Mouse (Mus musculus): ENCODE measurements at regions not wholly inside any gene's neighbourhood (a gene's known extent, or its start where the extent isn't known, plus 50 kb on each side); places are given as distances from the start of the nearest gene placed in this dataset.

DNA sequence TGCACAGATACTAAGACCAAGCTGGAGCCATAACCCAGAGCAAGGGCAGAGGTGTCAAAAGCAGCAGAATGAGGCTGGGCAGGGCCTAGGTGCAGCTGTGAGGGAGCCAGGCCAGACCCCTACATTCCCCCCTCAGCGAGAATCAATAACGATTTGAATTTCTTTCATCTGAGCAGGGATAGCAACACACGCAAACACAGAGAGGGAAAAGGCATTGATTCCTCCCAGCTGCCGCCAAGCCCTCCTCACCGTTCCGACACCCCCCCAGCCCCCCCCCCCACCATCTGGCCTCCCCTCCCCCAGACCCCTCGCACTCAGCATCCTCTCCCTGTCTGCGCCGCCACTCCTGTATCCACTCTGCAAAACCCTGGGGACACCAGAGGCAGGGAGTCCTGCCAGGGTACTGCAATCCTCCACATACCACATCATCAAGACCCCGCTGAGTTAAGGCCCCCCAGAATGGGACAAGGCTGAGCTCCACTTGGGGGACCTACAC, 166.9 kb downstream of the 3100002H09Rik start:
- no peak for DNase-seq

DNA sequence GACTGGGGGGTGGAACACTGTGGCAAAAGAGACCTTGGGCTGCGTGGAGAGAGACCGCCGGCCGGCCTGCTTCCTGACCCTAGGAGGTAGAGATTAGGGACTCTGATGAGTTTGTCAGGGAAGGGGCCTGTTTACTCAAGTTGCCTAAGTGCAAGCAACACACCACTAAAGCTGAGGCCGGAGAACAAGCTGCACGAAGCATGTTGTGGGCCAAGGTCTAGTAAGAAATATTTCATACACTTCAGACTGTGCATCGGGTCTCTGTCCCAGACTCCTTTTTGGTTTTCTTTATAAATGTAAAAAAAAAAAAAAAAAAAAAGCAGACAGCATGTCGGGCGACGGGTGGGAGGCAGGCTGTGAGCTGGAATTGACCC, 167.5 kb downstream of the 3100002H09Rik start:
- no peak for DNase-seq

DNA sequence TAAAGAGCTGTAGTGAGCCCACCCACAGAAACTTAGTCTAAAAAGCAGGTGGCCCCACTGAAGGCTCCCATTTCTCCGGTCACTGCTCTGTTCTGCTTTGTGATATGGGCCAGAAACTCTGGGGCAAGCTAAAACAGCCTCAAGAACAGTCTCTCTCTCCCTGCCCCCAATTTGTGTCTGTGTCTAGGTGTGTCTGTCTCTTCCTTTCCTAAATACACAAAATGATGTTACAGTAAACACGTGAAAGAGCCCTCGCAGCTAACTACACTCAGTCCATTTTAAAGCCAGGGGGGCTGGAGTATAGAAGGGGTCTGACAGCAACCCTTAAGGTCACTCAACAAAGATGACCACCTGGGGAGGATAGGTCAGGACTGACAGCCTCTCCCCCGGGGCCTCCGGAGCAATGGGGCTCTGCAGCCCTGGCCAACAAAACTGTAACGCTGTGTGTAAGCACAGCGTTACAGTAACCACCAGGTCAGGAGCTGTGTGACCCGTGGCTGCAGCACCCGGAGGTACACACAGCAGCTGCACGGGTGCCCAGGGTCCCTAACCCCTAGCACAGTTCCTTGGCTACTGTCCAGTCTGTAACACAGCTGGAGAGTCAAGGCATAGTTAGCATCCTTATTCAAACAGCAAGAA, 168.0 kb downstream of the 3100002H09Rik start:
- no peak for DNase-seq

DNA sequence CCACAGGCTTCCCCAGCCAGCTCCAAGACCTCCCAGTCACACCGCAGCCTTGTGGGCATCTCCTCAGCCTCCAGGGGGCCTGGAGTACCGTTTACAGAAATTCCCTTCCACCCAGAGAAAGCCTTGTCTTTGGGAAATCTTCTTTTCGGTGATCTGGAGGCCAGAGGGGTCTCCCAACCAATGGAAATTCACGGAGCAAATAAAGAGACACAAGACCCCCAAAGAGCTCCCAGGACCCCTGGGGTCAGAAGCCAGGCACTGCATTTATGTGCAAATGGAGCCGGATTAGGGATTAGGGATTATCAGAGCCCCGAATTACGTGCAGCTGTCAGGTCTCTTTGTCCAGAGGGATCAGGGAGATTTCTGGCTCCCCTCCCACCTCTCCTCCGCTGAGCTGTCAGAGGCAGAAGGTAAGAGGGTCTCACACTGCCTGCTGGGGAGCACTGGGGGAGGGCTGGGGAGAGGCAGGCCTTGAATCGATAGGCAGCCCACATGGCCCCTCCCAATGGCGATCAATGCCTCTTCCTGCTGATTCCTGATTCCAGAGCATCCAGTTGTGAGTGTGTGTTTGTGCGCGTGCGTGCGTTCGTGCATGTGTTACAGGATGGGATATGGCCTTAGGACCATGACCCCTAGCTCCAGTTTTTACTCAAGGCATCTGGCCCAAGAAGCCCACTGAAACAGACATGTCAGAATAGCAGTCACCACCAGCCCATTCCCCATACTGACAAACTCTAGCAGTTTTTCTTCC, 168.7 kb downstream of the 3100002H09Rik start:
- no peak for DNase-seq

DNA sequence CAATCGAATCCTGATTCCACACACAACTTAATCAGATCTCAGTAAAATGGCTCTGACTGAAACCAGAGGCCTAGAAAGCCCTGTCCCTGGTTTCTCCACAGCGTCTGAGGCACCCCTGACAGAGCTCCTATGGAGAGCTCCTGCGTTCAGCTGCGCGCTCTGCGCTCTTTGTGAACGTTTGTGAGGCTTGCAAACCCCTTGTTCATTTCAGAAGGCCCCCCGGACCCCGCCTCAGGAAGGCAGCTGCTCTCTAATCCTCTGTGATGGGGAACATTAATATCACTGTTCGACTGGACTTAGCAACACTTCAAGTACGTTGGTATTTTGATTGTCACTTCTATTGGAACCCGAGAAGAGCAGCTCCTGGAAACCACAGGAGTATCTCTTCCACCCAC, 175.6 kb downstream of the 3100002H09Rik start:
- DNase-seq, result no peak

DNA sequence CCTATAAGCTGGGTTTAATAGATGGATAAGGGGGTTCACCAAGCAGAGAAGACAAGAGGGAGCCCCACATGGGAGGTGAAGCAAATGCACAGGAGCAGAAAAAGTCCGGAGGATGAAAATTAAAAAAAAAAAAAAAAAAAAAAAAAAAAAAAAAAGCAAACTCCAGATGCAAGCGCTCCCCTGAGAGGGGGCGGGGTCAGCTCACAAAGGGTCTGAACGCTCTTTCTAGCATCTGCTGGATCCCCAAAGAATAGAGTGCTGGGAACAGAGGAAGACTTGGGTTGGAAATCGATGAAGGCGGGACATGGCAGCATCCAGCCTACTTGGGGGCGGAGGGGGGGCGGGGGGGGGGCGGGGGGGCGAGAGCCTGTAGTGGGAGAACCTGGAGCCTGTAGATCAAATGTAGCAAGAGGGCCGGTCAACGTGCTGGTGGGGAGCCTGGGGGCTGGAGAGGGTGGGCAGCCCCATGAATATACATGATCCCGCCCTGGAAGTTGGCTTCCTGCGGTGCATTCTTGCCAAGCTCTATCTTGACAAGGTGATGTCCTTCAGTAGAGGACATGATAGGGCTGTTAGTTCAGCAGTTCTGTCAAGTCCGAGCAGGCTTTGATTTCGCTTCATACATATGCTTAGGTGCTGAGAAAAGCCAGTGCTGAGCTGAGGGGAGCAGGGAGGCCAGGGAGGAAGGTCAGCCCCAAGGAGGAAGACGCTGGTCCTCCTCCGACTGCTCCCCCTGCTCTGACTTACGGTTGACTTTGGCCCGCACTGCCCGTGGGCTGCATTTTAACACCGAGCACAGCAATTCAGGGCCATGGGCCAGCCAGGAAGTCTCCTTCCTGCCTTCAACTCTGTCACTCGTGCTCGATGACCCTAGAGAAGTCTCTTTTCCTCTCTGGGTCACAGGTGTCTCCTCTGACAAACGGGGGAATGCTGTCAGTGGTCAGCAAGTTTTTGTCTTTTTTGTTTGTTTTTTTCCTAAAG, 176.3 kb downstream of the 3100002H09Rik start:
- DNase-seq, result no peak

DNA sequence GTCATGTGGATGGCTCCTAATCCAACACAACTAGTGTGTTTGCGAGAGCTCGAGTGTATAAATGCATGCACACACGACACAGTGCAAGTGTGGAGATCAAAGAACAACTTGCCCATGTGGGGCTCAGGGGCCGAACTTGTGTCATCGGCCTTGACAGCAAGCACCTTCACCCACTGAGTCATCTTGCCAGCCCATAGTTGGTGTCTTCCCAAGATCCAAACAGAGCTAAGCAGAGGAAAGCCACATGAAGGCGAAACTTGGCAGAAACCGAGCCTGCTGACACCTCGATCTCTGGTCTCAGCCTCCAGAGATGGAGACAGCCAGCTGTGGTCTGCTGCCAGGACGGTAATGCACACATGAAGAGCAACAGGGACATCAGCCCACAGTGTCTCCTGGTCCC, 177.1 kb downstream of the 3100002H09Rik start:
- no peak for DNase-seq

- no peak for DNase-seq
These were observed 179.4 kb downstream of the 3100002H09Rik start for GRCm38 (mm10) chr4:124431193-124431592.

DNA sequence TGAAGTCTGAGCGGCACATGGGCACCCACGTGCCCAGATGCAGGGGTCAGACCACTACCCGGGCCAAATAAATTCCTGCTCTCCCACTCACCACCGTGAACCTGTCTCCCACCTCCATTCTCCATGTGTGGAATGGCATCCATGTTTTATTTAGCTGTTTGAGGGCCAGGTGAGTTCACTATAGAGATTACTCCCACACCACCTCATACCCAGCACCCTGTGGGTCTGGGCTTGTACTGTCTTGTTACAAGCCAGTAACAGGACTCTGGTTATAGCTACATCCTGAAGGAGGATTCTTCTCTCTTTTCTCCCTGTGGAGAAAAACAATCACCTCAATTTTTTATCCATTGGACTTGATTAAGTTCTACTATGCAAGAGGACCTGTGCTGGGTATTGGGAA, 181.8 kb downstream of the 3100002H09Rik start:
- no peak for DNase-seq

- DNase-seq, result no peak
These were observed 188.2 kb downstream of the 3100002H09Rik start for GRCm38 (mm10) chr4:124422406-124422805.

DNA sequence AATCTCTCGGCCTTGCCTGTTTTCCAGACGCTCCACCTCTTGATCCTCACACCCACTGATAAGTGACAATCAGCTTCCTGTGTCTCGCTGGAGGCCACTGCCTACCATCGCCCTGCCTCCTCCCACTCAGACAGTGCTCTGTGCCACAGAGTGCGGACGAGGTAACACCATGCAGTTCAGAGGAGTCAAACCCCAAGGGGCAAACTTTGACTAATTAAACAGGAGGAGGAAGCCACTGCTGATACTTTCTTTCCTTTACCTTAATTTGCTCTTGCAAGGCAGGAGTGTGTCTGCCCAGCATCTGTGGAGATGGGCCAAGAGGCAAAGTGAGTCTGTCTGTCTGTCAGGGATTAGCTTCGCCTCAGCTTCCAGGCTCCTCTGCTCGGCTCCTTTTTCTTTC, 192.2 kb downstream of the 3100002H09Rik start:
- no peak for DNase-seq

DNA sequence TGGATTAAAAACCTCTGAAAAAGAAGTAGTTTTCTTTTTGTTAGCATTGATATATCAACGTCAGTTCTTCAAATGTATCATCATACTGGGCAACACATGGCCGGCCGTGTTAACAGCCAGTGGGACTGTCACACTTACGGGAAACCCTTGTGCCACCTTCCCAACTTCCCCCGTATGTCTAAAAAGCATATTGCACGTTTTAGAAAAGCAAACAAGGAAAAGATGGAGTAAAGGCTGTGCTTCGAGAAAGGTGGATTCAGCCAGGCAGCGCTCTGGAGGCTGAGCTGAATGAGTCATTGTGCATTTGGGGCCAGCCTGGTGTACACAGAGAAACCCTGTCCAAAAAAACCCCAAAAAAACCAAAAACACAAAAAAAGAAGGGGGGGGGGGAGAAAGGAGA, 193.4 kb downstream of the 3100002H09Rik start:
- DNase-seq, result no peak

DNA sequence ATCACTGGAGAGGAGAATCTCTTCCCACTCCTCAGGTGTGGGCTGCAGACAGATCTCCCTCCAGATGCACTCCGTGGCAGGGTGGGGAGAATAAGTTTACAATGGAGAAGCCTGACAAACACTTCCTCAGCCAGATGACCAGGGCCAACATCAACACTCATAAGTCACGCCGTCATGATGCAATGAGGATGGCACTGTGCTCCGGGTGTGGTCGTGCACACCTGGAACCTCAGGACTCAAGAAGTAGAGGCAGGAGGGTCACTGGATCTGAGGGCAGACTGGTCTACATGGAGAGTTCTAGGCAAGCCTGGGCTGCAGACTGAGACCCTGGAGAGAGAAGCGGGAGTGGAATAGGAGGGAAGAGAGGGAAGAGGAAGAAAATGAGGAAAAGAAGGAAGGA, 194.3 kb downstream of the 3100002H09Rik start:
- no peak for DNase-seq

- DNase-seq, result no peak
These were observed 196.2 kb downstream of the 3100002H09Rik start for GRCm38 (mm10) chr4:124414386-124414785.

DNA sequence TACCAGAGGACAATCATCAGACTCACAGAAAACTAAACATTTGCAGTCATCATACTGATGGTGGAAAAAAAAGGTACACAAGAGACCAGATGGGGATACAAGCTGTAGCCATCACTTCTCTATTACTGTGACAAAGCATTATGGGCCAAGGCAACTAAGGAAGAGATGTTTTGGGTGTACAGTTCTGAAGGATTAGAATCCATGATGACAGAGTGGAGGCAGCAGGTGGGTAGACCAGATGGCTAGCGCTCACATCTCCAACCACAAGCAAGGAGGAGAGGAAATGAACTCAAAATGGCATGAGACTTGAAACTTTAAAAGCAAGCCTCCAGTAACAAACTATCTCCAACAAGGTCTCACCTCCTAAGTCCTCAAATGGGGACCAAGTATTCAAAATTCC, 201.3 kb downstream of the 3100002H09Rik start:
- no peak for DNase-seq

- no peak for DNase-seq
These were observed 208.5 kb downstream of the 3100002H09Rik start for GRCm38 (mm10) chr4:124402075-124402474.

GRCm38 (mm10) chr4:124400741-124401140, 209.9 kb downstream of the 3100002H09Rik start:
- no peak for DNase-seq

GRCm38 (mm10) chr4:124400136-124400675, 210.4 kb downstream of the 3100002H09Rik start:
- no peak for DNase-seq

- DNase-seq, result no peak
These were observed 212.2 kb downstream of the 3100002H09Rik start for GRCm38 (mm10) chr4:124398354-124398753.

DNA sequence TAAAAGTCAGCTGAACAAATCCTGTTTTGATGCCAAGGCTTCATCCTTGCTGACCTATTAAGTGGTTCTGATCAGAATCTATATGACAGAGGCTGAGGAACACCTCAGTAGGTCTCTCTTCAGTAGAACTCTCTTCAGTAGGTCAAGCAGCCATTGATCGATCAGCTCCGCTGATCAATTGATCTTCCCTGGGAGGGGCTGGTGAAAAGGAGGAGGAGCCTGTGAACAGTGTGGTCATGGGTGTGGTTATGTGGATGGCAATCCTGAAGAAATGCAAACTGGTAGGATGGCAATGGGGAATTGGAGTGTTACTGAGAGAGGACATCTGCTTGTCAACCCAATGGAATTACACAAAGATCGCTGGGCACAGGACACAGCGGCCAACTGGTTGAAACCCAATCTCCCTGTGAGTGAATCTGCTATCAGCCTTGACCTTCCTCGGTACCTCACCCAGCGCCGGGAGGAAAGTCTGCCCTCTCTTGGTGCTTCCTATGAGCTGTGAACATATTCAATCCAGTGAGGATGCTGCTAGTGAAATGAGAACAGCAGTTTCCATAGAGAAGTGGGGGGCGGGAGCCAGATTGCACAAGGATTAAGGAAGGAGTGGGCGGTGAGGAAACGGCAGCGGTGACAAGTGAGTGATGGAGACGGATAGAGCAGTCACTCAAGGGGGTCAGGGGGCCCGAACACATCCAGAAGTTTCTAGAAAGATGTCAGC, 213.9 kb downstream of the 3100002H09Rik start:
- peak; percentile 0 for DNase-seq

- no peak for DNase-seq
These were observed 214.6 kb downstream of the 3100002H09Rik start for GRCm38 (mm10) chr4:124395966-124396395.
